Mouse (Mus musculus) lung, postnatal 10 days (tissue): ENCODE data around the gene Pex14.
"Not testable (repeated sequence)": the region's sequence is repeated elsewhere in the genome, so short reads cannot be mapped to it uniquely, and the experiment has no call there.

ENCODE experiments used
- DNase-seq: peaks from one replicate; pipeline ENCODE4 v3.0.0; 2021

Pex14 gene

GRCm38 (mm10) chr4:149099369-149100017, at the start of gene Pex14:
TSS of gene Pex14 (minus strand) at chr4:149099876.
- DNase-seq: peak; percentile 96

- DNase-seq: no peak
These were observed 49.5 kb upstream of the Pex14 start for GRCm38 (mm10) chr4:149149196-149149595.

GRCm38 (mm10) chr4:149148084-149148483, 48.4 kb upstream of the Pex14 start:
- no peak for DNase-seq

GRCm38 (mm10) chr4:149147528-149147927, 47.9 kb upstream of the Pex14 start:
- no peak for DNase-seq

- no peak for DNase-seq
These were observed 45.5 kb upstream of the Pex14 start for GRCm38 (mm10) chr4:149145151-149145550.

- DNase-seq: peak; percentile 89
These were observed 44.8 kb upstream of the Pex14 start for GRCm38 (mm10) chr4:149144459-149144858.

- no peak for DNase-seq
These were observed 43.9 kb upstream of the Pex14 start for GRCm38 (mm10) chr4:149143594-149143993.

GRCm38 (mm10) chr4:149138515-149138914, 38.8 kb upstream of the Pex14 start:
- no peak for DNase-seq

GRCm38 (mm10) chr4:149136982-149137770, 37.5 kb upstream of the Pex14 start, which contains the start of gene Cenps:
TSS of gene Cenps (minus strand) at chr4:149137629.
- peak; percentile 95 for DNase-seq

GRCm38 (mm10) chr4:149136116-149136850, 36.6 kb upstream of the Pex14 start:
- DNase-seq: no peak

- DNase-seq: no peak
These were observed 33.7 kb upstream of the Pex14 start for GRCm38 (mm10) chr4:149133395-149133794.

- no peak for DNase-seq
These were observed 32.3 kb upstream of the Pex14 start for GRCm38 (mm10) chr4:149131789-149132565.

- DNase-seq: no peak
These were observed 31.5 kb upstream of the Pex14 start for GRCm38 (mm10) chr4:149131021-149131752.

- DNase-seq: no peak
These were observed 28.8 kb upstream of the Pex14 start for GRCm38 (mm10) chr4:149128467-149128866.

- DNase-seq: no peak
These were observed 27.0 kb upstream of the Pex14 start, which contains the start of gene Cort for GRCm38 (mm10) chr4:149126663-149127062. TSS of gene Cort (minus strand) at chr4:149126763.

GRCm38 (mm10) chr4:149126115-149126509, 26.4 kb upstream of the Pex14 start:
- no peak for DNase-seq

- DNase-seq: no peak
These were observed 25.9 kb upstream of the Pex14 start for GRCm38 (mm10) chr4:149125341-149126114.

- no peak for DNase-seq
These were observed 23.8 kb upstream of the Pex14 start for GRCm38 (mm10) chr4:149123432-149123831.

GRCm38 (mm10) chr4:149119978-149120562, 20.4 kb upstream of the Pex14 start:
- DNase-seq: not testable (repeated sequence)

- DNase-seq: peak; percentile 96
These were observed 4.3 kb upstream of the Pex14 start, which contains the start of gene Dffa for GRCm38 (mm10) chr4:149103875-149104561. TSS of gene Dffa (plus strand) at chr4:149104146.
